Mouse (Mus musculus): ENCODE results near the gene Rrbp1.

Gene Rrbp1

DNA sequence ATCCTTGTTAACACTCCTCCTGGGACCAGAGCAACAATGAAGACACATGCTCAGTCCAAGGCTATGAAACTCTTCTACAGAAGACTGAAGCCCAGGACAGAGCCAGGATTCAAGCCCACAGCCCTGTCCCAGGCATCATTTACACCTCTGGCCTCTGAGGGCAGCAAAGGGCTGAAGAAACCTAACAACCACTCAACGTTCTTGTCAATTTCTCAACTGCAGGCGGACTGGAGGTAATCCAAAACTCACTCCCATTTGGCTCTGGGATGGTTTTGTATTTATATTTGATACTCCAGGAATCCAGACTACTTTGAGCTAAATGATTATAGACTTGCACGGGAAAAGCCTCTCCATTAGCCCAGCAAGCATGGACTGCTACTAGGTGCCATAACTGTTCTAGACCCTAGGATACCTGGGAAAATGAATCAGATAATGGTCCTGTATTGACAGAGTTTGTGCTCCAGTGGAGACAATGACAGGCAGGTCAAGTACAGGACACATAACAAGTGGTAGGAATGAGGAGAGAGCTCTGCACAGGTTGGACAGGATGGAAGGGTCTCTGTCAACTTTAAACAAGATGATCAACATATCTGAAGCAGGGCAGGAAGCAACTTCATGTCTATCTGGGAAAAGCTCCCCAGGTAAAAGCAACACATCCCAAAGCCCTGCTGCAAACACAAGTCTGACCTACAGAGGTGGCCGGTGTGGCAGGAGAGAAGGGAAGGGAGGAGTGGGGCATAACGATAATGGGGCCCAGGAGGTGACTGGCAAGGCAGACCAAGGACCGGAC, 5.7 kb downstream of the Rrbp1 start:
- no peak for DNase-seq

DNA sequence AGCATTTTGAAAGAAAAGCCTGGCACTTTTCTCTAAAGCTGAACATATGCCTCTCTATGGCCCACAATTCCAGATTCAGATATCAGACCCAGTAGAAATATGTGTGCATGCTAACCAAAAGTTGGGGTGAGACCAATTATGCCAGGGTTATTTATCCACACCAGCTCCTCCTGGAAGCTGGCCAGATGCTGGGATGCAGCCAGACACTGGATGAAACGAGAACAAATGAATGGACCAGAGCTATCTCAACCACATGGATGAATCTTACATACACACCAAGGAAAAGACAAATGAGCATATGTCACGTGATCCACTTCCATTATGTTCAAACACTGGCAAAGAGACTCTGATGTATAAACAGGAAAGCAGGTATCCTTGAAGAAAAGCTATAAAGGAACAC, 7.5 kb downstream of the Rrbp1 start:
- DNase-seq, result no peak

DNA sequence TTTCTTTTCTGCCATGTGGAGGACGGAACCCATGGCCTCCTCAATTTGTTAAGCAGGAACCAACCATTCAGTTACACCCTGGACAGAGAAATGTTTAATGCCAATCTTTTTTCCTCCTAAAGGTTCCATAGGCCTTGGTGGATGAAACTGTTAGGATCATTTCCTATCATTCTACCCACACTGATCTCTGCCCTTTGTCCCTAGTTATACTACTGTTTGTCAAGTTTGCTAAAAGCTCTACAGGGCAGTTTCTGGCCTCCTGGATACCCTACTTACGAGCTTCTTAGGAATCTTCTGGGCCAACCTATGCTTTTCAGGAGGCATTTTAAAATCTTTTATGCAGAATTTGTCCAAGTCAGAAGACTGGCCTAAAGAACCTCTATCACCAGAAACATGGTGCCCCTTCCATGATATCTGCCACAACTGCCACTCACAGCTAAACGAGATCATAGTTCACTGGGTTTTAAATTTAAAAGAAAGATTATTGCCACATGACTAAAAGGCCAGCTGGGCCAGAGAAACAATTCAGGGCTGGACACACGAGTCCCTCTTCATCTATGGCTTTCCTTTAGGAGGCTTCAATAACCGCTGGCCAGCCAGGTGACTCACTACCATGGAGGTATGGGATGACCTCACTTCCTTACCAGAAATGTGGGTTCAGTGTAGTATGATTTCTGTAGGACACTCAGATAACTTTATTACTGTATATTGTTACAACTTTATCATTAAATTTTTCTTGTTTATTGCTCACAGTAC, 8.7 kb downstream of the Rrbp1 start:
- DNase-seq, result no peak

DNA sequence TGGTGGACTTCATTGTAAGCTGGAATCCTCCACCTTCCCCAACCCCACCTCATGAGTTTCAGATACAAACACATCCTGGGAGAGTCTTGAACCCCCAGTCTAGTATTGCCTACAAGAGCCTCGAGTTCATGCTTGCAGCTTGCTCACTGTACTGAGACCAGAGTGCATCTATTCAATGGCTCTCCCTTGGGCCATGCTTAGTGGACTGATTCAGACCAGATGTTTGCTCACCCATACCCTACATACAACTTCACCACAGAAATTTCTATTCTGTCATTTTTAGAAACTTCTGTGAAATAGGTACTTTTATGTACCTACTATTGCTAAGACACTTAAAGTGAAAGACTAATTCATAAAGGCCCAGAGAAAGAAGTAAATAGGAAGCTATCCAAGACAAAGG, 18.1 kb downstream of the Rrbp1 start:
- DNase-seq, result no peak

DNA sequence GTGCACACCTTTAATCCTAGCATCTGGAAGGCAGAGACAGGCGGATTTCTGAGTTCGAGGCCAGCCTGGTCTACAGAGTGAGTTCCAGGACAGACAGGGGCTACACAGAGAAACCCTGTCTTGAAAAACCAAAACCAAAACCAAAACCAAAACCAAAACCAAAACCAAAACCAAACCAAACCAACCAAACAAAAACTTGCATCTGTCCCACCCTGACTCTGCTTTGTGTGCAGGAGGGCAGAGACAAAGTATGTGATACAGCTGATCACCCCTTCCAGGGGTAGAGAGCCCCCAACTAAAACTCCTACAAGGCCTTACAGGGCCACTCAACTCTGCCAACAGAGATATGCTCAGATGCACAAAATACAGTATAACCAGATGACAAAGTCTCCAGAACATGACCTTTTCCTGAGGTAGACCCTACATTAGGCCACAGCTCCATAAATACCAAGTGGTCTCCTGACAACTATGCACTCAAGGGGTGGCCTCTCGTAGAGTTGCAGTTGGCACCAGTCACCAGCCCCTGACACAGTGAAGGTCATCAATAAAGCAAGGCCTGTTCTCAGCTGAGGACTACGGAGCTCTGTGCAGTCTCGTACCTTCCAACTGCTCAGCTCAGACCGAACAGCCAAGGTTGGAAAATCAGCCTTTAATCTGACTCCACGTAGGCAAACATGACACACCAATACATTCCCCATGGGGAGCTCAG, 18.9 kb downstream of the Rrbp1 start:
- DNase-seq, result no peak

DNA sequence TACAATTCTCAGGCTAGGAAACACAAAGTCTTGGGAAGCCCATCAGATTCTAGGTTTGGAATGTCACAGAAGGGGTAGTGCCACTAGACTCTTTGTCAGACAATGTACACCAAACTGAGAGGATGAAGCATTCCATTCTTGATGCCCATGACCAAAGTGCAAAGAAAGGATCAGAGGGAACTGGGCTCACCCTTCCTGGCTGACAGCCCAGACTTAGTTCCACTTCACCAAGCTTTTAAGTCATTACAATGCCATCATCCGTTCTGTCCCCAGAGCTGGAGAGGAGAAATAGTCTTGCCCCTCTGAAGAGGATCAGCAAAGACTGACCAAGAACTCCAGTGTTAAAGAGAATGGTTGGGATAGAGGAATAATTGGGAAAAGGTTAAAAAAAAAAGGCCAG, 20.1 kb downstream of the Rrbp1 start:
- DNase-seq, result peak; percentile 47

DNA sequence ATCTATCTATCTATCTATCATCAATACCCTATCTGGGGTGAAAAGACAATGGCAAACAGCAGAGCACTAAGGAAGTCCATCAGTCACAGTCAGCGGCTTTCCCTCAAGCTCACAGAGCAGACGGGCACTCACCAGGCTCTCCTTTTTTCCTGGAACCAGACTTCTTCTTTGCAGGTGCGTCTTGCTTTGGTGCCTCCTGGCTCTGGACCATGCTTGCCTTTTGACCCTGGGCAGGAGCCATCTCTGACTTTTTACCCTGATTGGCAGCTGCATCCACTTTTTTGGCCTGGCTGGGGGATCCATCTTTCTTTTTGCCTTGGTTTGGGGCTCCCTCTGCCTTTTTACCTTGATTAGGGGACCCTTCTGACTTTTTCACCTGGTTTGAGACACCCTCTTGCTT, 23.0 kb downstream of the Rrbp1 start:
- no peak for DNase-seq

DNA sequence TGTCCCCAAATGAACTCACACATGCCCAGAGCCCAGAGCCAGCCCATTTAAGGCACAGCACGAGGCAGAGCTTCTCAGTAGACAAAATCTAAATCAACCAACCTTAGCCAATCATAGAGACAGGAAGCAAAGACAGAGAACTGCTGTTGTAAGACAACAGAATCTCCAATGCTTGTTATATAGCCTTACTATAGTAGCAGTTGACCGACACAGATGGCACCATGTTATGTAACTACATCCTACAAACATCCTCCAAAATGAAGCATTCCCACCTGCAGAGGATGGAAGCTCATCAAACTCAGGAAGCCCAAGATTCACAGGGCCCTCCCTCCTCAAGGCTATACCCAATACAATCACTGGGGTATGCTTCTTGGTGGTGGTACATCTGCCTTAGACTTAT, 23.6 kb downstream of the Rrbp1 start:
- no peak for DNase-seq

DNA sequence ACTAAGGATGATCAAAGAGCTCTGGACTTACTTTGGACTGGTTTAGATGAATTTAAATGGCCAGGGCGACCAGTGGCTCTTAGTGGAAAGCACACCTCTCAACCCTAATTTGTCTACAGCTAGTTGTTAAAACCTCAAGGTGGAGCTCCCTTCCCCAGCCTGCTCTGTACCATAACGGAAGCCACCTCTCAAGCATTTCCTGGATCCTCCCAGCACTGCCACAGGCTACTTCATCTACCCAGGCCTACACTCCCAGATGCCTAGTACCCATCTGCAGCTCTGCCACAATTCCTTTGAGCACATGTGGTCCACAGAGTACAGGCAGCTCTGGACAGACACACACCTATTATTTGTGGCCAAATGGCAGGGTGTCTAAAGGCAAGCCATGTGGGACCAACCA, 27.6 kb downstream of the Rrbp1 start:
- DNase-seq, result no peak

DNA sequence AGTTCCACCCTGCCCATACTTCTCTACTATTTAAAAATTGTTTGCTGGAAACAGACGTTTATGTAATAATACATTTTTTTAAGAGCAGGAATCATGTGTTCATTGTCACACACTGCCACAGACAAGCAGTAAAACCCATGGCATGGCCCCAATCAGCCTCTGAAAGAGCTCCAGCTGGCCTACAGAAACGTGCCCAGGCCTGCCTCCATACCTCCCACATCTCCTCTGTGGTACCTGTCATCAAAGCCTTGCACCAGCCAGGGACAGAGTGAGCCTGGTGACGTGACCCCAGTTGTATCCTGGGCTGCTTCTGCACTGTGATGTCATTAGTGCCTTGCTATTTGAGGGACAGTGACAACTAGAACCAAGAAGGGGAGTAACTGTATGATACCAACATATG, 28.2 kb downstream of the Rrbp1 start:
- DNase-seq, result peak; percentile 80

DNA sequence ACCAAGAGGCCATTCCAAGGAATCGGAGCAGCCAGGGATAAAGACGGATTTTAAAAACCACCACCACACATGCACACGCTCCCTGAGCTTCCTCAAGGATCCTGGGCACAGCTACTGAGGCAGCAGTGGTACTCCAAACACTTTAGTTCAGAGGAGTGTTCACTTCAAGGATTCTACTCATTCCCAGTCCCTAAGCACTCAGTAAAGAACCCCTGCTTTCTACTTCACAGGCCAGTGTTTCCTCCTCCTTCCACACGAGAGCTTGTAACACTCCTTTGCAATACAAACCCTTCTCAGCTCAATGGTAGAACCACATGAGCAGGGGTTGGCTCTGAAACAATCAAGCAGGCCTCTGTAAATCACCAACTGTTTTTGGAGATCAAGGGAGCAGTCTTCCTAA, 28.9 kb downstream of the Rrbp1 start:
- no peak for DNase-seq

DNA sequence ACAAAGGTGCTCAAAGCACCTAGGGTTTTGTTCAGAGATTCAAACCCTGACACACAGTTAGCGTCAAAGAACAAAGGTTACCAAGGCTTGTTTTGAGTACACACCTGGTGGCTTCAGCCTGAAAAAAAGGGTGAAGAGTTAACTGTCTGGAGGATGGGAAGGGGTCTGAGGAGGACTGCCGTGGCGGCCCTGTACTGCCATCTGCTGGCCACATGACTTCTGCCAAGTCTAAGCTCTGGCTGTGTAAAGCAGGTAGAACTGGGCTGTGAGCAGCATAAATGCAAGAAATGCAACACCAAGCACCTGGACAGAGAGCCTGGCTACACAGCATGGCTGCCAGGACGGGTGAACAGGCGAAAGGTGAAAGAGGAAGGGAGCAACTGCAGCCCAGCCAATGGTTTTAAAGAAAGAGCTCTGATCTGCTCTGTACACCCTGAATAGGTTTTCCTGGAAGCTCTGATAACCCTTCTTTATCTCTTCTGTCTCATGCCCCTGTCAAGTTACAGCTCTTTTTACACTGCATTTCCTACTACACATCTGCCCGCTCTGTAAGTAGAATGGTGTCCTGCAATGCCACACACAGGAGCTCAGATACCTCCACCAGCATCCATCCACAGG, 30.2 kb downstream of the Rrbp1 start:
- peak; percentile 48 for DNase-seq

DNA sequence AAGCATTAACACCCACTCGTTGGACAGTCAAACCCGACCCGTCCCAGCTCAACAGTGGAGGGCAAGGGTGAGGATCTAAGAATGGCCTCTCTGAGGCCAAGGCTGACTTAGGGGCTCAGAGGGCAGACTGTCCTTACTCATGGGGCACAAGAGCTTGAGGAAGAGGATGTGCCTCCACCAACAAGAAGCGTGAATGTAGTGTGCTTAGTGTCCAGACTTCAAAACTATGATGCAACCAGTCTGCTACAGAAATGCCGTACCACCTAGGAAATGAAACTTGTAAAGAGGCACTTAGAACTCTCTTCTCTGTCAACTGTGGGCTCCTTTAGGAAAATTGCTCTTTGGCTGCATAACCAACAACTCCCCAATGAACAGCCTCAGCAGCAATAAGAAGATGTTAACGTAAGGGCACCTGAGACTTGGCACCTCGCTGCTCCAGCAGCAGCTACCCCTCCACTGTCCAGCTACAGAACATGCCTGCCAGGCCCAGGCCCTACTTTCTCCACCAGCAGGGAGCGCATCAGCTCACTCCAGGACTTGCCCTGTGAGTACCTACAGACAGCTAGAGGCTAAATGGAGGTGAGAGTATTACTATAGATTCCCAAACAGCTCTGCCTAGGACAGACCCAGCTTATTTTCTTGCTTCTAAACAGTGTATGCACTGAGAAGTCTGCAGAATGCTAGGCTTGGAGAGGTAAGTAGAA, 32.5 kb downstream of the Rrbp1 start:
- peak; percentile 67 for DNase-seq

DNA sequence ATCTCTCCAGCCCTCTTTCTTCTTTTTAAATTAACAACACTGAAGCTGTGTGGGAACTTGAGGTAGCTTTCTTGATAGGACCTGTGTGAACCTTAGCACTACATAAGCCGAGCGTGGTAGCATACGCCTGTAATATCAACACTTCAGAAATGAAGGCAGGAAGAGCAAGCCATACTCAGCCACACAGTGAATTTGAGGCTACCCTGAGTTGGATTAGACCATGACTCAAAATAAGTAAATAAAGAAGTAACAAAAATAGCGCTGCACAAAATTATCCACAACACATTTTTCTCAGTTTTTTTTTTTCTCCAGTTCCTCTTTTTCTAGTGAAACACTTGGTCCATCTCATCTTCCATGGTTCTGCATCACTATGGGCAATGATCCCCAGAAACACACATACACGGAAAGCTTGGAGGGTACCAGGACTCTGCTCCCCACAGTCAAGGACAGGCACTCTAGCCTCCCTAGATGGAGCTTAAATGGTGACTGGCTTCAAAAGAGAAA, 35.9 kb downstream of the Rrbp1 start:
- no peak for DNase-seq

DNA sequence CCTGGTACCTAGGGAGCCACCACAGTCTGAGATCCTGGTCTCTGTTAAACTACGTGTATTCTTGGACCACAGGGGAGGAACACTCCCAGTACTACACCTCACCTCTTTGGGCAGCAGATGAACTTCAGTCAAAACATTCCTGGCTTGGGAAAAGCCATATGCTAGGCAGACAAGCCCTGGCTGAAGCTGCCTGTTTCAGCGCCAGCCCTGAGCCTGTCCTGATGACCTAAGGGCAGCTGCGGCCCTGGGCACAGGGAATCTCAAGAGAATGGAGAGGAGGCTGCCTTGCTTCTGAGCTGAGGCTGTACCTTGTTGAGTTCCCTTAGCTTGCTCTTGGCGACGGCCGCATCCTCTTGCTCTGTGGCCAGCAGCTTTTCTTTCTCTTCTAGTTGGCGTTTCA, 37.9 kb downstream of the Rrbp1 start:
- no peak for DNase-seq

DNA sequence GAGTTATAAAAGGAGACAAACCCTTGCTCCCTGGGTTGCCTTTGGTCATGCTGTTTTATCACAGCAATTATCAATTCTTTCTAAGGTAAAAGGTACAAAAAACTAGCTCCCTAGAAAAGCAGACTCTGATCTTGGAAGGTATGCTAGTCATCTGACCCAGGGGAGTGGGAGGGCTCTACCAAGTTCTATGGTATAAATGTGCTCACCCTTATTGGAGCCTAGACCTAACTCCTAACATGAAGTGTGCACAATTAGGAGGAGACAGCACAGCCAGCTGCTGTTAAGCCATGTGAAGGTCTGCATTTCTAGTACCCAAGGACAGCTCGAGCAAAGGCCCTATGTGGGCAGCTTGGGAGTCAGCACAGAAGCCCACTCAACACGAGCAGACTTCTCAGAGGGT, 39.2 kb downstream of the Rrbp1 start:
- no peak for DNase-seq

DNA sequence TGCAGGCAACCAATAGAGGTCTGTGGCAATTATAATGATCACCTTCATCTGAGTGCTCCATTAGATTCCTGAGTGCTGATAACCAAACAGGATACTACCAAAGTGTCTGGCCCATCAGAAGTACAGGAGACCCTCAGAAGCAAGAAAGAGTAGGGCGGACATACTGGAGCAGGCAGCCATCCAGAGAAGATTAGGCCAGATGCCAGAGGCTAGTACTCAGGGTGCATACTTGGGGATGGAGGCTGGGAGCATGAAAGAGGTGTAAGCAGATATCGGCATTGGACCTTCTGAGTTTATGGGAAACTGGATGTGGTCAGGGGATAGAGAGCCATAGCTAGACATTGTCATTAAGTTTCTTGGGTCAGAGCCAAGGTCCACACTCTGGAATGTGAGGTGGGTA, 40.2 kb downstream of the Rrbp1 start:
- no peak for DNase-seq

DNA sequence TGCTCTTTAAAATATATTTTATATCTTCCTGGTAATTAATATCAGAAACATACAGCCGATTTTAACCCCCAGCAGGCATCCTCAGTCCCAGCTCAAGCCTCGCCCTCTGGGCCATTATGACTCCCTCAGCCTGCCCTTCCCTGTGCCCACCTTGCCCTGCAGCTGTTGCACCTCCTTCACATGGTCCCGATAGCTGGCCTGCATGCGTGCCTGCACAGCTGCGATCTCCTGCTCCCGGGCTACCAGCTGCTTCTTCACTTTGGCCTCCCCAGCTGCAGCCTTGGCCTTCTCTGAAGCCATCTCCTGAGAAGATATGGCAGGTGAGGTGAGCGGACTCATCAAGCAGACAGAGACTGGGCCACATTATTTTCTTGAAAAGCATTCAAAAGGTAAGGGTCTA, 41.8 kb downstream of the Rrbp1 start:
- DNase-seq, result no peak

DNA sequence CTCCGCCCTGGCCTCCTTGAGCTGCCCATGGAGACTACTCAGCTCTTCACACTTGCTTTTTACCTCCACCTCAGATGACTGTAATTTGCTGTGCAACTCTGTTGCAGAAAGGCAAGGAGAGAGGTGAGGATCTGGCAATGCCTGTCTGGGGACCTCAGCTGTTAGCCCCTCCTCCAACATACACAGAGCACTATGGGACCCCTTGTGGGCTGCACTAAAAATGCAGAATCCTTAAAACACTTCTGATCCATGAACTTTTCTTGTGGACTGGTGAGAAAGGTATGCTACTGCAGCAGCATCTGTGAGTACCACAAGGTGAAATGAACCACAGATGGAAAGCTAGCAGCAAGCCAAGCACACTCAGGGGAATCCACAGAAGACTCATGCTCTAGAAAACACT, 47.7 kb downstream of the Rrbp1 start:
- DNase-seq, result no peak

DNA sequence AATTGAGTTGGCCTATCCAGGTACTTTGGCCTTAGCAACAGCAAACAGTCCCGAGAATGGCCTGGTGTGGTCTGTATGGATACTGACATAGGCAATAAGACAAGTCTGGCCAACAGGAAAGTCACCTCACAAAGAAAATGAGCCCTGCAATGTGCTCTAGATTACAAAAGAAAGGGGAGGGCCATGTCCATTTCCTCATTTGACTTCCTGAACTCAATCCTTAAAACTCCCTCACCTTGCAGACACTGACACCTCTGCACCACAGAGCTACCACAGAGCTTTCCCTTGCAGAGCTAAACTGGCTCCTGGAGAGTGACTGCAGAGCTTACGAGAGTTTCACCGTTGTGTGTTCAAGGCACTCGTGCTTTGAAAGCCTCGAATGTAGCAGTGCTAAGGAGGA, 48.9 kb downstream of the Rrbp1 start:
- no peak for DNase-seq

DNA sequence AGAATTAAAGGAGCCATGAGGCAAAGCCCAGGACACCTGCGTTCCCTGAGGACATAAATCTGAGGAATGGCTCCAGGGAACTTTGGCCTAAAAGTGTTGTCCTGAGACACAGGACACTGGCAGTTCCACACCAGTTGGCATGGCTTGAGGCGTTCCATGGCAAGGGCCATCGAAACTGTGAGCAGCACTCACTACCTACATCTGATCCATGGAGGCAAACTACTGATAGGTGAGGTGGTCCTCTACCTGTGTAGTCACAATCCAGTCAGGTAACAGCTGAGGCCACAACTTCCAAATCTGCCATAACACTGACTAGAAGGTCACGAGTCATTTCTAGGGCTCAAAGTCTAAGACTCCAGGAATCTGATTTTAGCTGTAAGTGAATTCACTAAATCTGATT, 55.3 kb downstream of the Rrbp1 start:
- DNase-seq, result no peak

DNA sequence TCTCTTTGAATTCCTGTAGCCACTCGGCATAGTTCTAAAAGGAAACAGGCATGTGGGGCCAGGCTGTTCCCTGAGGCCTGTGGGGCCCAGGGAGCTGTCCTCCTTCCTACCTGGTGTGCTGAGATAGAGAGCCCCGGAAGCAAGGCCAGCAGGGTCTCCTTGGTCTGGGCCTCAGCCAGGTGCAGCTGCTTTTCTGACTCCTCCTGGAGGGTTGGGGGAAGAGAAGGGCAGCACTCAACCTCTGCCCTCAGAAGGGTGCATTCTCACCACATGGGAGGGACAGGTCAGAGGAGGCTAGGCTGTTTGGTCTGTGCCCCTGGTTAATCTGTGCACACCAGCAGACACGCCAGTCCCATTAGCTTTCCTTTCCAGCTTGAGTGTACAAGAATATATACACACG, 56.1 kb downstream of the Rrbp1 start:
- DNase-seq, result no peak

DNA sequence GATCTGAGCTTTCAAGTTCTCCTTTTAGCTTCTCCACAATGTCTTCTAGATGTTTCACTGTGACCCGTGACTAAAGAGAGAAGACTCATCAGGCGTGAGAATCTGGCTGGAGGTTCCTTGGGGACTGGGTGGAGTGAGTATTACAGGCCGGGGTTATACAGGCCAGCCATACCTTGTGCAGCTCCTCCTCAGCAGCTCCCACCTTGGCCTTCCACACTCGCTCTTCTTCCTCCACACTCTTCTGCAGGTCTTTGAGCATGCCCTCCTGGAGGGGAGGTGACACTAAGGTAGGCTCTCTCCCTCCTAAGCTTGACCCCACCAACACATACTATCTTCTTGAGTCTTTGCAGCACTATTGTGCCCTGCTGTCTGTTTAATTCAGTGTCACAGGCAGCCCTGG, 57.1 kb downstream of the Rrbp1 start:
- no peak for DNase-seq
